Mouse (Mus musculus): ENCODE data around the gene Olfr1337.
"Not testable (repeated sequence)": the region's sequence is repeated elsewhere in the genome, so short reads cannot be mapped to it uniquely, and the experiment has no call there.

Gene Olfr1337

GRCm38 (mm10) chr4:118782486-118782885 lies at the start of gene Olfr1337:
TSS of gene Olfr1337 (minus strand) at chr4:118782586.
- no peak for DNase-seq (ENCODE audit: low spot score)

DNA sequence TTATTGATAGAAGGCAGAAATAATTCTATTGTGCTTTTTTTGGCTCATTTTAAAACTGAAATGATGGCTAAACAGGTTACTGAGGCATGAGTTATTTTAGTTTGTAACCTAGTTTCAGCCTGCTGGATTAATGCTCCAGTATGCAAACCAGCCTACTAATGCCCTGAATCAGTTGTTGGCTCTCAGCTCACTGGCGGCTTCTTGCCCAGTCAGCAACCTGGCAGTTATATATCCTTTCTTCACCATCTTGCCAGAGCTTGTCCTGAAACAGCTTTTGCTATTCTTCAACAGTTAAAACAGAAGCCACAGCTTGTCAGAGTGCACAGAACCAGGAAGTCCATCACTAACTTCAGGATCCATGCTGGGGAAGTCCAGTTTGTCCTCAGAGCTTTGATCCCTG lies 36.5 kb upstream of the Olfr1337 start:
- DNase-seq (ENCODE audit: low spot score): no peak

DNA sequence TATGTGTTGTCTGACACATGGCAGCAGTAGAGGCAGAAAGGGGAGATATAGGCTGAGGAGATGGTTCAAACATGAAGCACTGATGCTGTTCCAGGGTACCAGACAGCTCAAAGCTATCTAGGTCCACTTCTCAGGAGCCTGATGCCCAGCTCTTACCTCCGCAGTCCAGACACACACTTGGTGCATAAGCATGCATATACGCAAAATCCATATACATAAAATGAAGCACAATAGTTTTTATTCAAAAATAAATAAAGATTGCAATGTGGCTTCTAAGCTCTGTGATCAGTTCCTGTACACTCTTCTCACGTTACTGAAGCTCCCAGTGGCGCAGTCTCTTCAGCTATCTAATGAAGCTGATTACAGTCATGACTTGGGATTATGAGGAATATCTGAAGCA lies 27.5 kb upstream of the Olfr1337 start, which contains the start of gene Olfr1335:
TSS of gene Olfr1335 (minus strand) at position 101 of the 400 bp plus-strand sequence.
- no peak for DNase-seq (ENCODE audit: low spot score)

GRCm38 (mm10) chr4:118792796-118793195 lies 10.4 kb upstream of the Olfr1337 start:
- not testable (repeated sequence) for DNase-seq (ENCODE audit: low spot score)

DNA sequence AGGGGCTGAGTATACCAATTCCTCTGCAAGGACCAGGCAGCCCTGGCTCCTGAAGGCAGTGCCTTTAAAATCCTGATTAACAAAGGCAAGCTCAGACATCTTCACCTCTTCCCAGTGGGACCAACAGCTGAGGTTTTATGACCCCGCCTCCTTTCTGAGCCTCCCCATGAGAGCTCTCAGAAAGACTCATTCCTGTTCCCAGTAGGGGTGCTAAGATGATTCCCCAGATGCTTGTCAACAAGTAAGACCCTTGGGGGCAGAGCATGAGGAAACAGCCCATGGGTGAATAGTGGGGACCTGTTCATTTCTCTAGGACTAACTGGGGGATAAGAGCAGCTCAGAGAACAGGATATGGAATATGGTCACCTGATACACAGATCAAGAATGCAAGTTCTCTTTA lies 23.7 kb downstream of the Olfr1337 start, which contains the start of gene Olfr1338:
TSS of gene Olfr1338 (minus strand) at position 101 of the 400 bp plus-strand sequence.
- DNase-seq (ENCODE audit: low spot score): no peak

GRCm38 (mm10) chr4:118741881-118742280 lies 40.5 kb downstream of the Olfr1337 start:
- DNase-seq (ENCODE audit: low spot score): no peak

DNA sequence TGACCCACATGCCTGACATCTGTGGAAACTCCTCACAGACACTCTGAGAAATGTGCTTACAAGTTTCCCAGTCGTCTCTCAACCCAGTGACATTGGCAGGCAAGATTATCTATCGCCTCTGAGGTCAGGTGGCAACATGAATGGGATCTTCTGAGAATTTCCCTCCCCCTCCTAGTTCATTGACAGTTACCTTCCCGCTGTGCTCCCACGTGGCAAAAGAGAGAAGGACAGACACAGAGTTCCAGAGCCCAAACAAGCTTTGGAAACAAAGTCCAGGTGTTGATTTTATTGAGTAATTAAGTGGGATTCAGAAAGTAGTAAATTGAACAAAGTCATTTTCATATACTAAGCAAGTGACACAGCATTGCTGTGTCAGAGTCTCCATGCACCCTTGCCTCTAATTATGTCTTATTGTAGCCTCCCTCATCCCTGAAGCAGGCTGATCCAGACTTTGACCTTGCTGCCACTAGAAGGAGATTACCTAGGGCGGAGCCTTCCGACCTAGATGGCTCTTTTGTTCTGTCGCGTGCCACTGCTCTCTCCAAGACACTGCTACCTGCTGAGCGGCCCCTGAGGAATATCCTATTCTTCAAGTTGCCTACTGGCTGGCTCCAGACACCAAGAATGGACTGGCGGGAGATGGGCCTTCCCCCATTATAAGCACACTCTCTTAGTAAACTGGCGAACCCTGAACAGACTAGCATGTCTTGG lies 41.2 kb downstream of the Olfr1337 start:
- DNase-seq (ENCODE audit: low spot score): no peak

- DNase-seq (ENCODE audit: low spot score): no peak
Measured at GRCm38 (mm10) chr4:118739574-118739973, 42.8 kb downstream of the Olfr1337 start.

DNA sequence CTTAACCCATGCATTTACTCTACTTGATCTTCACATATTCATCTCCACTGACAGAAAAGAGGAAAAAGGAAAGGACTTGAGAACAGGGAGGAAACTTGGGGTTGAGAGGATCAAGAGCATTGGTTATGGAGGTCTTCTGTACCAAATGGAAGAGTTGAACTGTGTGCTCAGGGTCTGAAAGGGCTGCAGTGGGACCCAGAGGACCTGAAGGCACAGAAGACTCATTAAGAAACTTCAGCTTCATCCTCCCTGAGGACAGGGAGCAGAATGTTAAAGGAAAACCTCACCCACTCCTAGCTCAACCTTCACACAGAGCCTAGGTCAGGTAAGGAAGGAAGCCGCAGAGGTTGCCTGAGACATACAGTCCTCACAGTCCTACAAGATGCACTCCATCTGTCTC lies 50.5 kb downstream of the Olfr1337 start, which contains the start of gene Olfr1339:
TSS of gene Olfr1339 (plus strand) at position 301 of the 400 bp plus-strand sequence.
- DNase-seq (ENCODE audit: low spot score): no peak
